Mouse (Mus musculus) cortical plate, adult 2 months (tissue): ENCODE measurements around the gene Mbnl2. TPM values are rescaled to one million over a fixed set of nuclear protein-coding genes. Genes with fewer than 3 reads are reported as not detected.
A peak's percentile ranks its signal among the peaks of the same experiment; 100 is the strongest.

Experiments
- H3K27ac ChIP-seq: fragments of 200-500 bp; 2 replicates; pipeline ENCODE4 v1.5.1; 2012; ENCODE audit warnings: low read length, control low read depth, inconsistent platforms; ENCODE audit not compliant: insufficient read depth
- H3K4me1 ChIP-seq: fragments of 200-500 bp; 2 replicates; pipeline ENCODE4 v1.6.1; 2011; ENCODE audit warnings: low read length; ENCODE audit not compliant: control insufficient read depth, insufficient read depth
- H3K4me3 ChIP-seq: fragments of 200-500 bp; 2 replicates; pipeline ENCODE4 v1.5.1; 2011; ENCODE audit warnings: mild to moderate bottlenecking, low read length, control low read depth; ENCODE audit not compliant: insufficient read depth
- CTCF ChIP-seq: fragments of 200-500 bp; IDR thresholded peaks from 2 replicates; pipeline ENCODE4 v1.5.1; 2011; ENCODE audit warnings: mild to moderate bottlenecking, control low read depth, low read length; ENCODE audit not compliant: insufficient read depth; ENCODE audit errors: extremely low read depth
- POLR2A ChIP-seq: fragments of 200-500 bp; IDR thresholded peaks from 2 replicates; pipeline ENCODE4 v1.6.1; 2011; ENCODE audit warnings: mild to moderate bottlenecking, low read length, control low read depth; ENCODE audit not compliant: insufficient read depth; ENCODE audit errors: extremely low read depth
- polyA plus RNA-seq: library from polyadenylated mRNA; depleted of rRNA; stranded (reverse); fragments of >200 nt; gene quantifications from 2 replicates; pipeline ENCODE4 v1.2.3, GENCODE M21; 2012; rRNA removed

Gene Mbnl2
- polyA plus RNA-seq, 1 experiment = 148 TPM

DNA sequence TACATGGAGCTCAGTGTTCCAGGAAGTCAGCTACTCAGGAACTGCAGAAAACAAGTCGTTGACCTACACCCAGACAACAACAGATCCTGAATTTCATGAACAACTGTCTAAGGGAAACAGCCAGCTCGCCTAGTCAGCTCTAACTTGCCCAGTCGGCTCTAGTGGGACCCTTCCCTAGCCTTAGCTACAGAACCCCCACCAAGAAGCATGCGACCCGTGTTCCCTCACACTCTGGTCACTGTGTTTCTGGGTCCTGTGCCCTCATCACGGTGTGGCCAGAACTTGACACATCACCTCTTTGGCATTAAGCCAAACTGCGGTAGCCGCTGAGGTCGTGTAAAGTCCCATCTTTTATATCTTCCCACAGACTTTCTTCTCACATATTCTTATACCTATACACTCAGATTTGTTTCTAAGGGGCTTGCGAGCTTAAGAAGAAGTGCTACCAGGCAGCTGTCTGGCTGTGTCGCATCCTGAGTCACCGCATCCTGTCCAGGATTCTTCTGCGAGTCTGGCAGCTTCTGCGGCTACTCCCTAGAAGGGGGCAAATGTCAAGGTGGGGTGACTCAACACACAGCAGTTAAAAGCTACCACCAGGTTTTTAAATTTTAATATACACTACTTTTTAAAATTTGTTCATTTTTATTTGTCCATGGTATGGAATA lies 193.8 kb downstream of the Mbnl2 start:
- H3K4me3 ChIP-seq = no peak overlapping the region
- H3K27ac ChIP-seq = no peak overlapping the region
- H3K4me1 ChIP-seq = peaks cover 6% of the 10 kb centered on the region
- TF ChIP-seq POLR2A = no peak
- TF ChIP-seq CTCF = no peak

GRCm38 (mm10) chr14:120476186-120476697 lies 200.8 kb downstream of the Mbnl2 start:
- peak overlapping the region; percentile 38; the same call in 1 of the 2 replicates for H3K27ac ChIP-seq
- H3K4me1 ChIP-seq = peaks cover 10% of the 10 kb centered on the region
- TF ChIP-seq CTCF (no peak), POLR2A (no peak)
- H3K4me3 ChIP-seq = no peak overlapping the region

DNA sequence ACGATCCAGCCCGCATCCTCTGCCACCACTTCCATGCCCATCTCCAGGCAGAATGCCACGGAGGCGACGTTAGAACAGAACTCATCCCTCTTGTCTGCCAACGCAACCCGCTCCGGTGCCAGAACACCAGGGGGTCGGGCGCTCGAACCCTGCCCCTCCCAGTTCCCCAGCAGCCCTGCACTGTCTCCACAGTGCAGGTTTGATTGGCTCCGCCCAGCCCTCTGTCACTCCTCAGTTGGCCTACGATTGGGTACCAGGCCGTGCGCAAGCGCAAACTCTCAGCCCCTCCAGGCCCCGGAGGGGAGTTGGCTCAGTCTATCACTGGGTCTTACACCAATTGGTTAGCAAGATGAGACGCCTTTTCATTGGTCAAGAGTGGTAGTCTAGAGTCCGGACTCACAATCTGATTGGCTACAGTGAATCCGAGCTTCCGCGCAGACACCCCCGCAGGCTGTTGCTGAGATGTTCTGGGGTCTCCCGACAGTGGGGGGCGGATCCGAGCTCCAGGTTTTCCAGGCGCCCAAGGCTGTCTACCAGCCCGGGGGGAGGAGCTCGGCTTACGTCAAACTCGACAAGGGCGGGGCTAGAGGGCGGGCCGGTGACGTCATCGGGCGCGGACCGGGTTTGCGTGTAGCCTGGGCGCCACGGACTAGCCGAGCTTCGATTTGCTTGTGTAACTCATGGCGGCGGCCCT lies 202.0 kb downstream of the Mbnl2 start:
- peak overlapping the region; percentile 98 for H3K27ac ChIP-seq
- peak overlapping the region; percentile 61 for H3K4me3 ChIP-seq
- H3K4me1 ChIP-seq = peaks cover 10% of the 10 kb centered on the region
- TF ChIP-seq CTCF (no peak), POLR2A (peak; percentile 95)

DNA sequence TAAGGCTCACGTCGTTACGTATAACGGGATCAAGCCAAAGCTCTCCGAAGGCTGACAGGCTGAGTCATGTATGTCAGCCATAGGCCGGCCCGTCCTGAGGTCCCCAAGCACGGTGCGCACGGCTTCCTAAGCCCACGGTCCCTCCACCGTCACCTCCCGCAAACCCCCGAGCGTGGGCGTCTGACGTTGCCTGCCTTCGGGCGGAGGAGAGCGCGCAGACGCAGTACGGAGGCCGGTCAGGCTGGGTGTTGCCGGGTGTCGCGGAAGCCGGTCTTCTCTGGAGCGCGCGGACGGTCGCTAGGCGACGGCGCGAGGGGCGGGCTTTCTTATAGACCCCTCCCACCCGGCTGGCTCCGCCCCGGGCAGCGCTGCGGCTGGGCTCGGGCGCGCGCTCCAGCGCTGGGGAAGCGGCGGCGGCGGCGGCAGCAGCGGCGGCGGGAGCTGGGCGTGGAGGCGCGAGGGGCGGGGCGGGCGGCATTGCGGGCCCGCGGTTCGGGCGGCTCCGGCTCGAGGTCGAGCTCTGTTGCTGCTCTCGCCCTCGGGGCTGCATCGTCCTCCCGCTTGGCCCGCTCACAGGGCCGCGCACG lies 202.6 kb downstream of the Mbnl2 start, which contains the start of gene Rap2a:
Gene Rap2a (plus strand): TSS at position 463 of the 587 bp plus-strand sequence.
- Histone ChIP-seq H3K27ac (peak within 1 kb of the TSS; percentile 98), H3K4me3 (peak within 1 kb of the TSS; percentile 61), H3K4me1 (peaks cover 10% of the 10 kb centered on the region)
- peak; percentile 82 for TF ChIP-seq POLR2A
- TF ChIP-seq CTCF = no peak

DNA sequence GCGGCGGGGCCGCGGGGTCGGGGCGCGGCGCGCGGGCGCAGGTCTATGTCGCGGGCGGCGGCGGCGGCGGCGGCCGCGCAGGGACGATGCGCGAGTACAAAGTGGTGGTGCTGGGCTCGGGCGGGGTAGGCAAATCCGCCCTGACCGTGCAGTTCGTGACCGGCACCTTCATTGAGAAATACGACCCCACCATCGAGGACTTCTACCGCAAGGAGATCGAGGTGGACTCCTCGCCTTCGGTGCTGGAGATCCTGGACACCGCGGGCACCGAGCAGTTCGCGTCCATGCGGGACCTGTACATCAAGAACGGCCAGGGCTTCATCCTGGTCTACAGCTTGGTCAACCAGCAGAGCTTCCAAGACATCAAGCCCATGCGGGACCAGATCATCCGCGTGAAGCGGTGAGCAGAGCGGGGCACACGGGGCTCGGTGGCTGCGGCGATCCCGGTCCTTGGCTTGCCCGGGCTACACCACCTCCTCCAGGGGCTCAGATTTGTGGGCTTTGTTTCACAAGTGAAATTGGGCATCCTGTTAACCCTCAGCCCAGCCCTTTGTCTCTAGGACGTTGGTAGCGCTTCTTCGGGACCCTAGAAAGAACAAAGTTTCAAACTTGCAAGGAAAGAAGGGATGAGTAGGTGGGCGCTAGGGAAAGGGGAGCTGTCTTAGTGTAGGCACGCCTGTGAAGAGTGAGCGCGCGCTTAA lies 203.3 kb downstream of the Mbnl2 start:
- TF ChIP-seq POLR2A (no peak), CTCF (no peak)
- Histone ChIP-seq H3K27ac (peak overlapping the region; percentile 4; the same call in 1 of the 2 replicates), H3K4me3 (peak overlapping the region; percentile 61), H3K4me1 (peaks cover 7% of the 10 kb centered on the region)

DNA sequence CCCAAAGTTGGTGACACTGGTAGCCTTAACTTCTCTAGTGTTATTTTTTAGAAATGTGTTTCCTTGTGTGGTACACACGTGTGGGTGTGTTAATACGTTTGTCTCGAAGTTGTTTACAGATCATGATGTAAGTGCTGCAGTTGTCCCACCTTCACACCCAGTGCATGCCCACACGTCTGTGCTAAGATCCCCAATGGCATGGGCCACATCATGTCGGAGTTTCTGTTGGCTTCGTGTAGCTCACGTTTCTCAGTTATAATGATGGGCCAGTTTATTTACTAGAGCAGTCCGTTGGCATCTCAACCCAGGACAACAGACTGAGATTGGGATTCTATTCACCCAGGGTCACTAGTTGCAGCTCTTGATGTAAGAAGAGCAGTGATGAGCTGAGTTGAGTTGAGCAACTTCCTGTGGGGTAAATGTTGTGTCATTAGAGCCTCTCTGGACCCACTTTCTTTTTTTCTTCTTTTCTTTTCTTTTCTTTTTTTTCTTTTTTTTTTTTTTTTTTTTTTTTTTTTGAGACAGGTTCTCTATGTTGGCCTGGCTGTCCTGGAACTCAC lies 205.0 kb downstream of the Mbnl2 start:
- no peak for TF ChIP-seq CTCF
- no peak for TF ChIP-seq POLR2A
- Histone ChIP-seq H3K27ac (no peak overlapping the region), H3K4me3 (peak overlapping the region; percentile 61), H3K4me1 (peaks cover 6% of the 10 kb centered on the region)

DNA sequence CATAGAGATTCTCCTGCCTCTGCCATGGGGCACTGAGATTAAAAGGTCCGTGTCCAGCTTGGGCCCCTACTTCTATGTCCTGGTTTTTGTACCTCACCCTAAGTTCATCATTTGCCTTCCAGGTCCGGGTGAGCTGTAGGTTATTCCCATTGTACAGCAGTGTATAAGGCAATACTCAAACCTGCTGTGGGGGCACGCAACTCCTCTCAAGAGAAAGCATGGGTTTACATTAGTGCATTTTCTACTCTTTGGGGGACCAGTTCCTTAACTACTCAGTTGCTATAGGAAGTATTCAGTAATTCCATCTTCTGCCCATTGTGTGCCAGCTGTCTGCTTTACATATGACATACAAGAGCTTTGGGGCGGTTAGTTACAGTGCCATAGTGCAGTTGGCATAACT lies 205.5 kb downstream of the Mbnl2 start:
- no peak overlapping the region for H3K27ac ChIP-seq
- peak overlapping the region; percentile 61; the same call in 1 of the 2 replicates for H3K4me3 ChIP-seq
- TF ChIP-seq CTCF = no peak
- peaks cover 6% of the 10 kb centered on the region for H3K4me1 ChIP-seq

Other genes starting within 250 kb of the Mbnl2 start
- gene Oxgr1, start 233.2 kb upstream of the Mbnl2 start, polyA plus RNA-seq = 0.15 TPM in 2 replicates
- gene Rap2a, start 202.8 kb downstream of the Mbnl2 start, polyA plus RNA-seq = 66.6 and 66.7 TPM in 2 replicates